Mouse (Mus musculus) forebrain, embryonic 10.5 days (tissue): ENCODE measurements around the gene Pgls. TPM values are rescaled to one million over a fixed set of nuclear protein-coding genes. Genes with fewer than 3 reads are reported as not detected.
A peak's percentile ranks its signal among the peaks of the same experiment; 100 is the strongest.

Experiments
- DNase-seq: peaks from one replicate; pipeline ENCODE4 v3.0.0-alpha.2; 2017; ENCODE audit warnings: low spot score; ENCODE audit errors: extremely low spot score
- H3K27ac ChIP-seq: fragments of 300-500 bp; sonication (generic); 2 replicates; pipeline ENCODE4 v1.5.1; 2016; ENCODE audit warnings: mild to moderate bottlenecking
- H3K27me3 ChIP-seq: fragments of 300-500 bp; sonication (generic); 2 replicates; pipeline ENCODE4 v1.6.1; 2016; ENCODE audit warnings: mild to moderate bottlenecking; ENCODE audit not compliant: poor library complexity, severe bottlenecking
- H3K36me3 ChIP-seq: fragments of 300-500 bp; sonication (generic); replicated peaks from 2 replicates; pipeline ENCODE4 v1.6.1; 2016; ENCODE audit warnings: mild to moderate bottlenecking, moderate library complexity
- H3K4me1 ChIP-seq: fragments of 300-500 bp; sonication (generic); 2 replicates; pipeline ENCODE4 v1.6.1; 2016
- H3K4me3 ChIP-seq: fragments of 300-500 bp; sonication (generic); 2 replicates; pipeline ENCODE4 v1.5.1; 2016; ENCODE audit warnings: mild to moderate bottlenecking, moderate library complexity
- H3K9me3 ChIP-seq: fragments of 300-500 bp; sonication (generic); 2 replicates; pipeline ENCODE4 v1.6.1; 2016; ENCODE audit warnings: mild to moderate bottlenecking, moderate library complexity
- WGBS: fragments of 180-500 bp; shearing (Covaris S2); methylation state at CpG from one replicate; pipeline ENCODE4 v1.1.7; 2016; 5-methylcytosine and 5-hydroxymethylcytosine counted together
- polyA plus RNA-seq: library from polyadenylated mRNA; unstranded; fragments of >200 nt; fragmentation: Nextera tagmentation; extraction: Ambion mirVana; gene quantifications from 2 replicates; pipeline ENCODE4 v1.2.1, GENCODE M21; 2016

The Pgls gene
- polyA plus RNA-seq, result 262 and 266 TPM in 2 replicates

DNA sequence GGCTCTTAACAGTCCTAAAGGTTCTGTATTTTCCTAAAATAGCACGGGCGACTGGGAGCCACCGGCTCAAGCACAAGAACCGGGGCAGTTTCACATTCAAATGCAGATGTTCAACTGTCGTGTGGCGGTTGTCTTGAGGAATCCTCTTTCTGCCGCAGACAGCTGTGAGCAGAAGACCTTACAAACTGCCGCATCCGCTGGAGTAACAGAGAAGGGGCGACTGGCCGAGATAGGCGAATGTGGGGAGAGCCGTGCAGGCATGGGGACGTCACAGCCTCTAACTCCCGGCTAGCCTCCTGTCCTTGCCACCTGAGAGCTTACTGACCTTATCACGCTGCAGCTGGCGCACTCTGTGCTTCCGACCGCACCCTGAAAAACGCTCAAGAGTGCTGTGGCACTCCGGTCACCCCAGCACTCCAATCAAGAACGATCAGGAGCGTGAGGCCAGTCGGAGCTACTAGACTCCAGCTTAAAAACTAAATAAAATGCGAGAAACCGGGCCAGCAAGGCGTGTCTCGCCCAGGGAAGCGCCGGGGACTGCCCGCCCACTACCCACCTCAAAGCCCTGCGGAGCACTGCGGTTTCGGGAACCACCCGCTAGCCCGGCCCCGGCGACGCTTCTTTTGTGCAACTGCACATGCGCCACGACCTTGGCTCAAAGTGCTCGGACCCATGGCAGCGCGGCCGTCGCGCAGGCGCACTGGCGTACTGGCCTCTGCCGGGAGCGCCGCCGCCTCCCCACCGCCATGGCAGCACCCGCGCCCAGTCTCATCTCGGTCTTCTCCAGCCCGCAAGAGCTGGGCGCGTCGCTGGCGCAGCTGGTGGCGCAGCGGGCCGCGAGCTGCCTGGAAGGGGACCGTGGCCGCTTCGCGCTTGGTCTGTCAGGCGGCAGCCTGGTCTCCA lies at the start of gene Pgls:
TSS of gene Pgls (plus strand) at position 706 of the 903 bp plus-strand sequence.
- WGBS, result under 1% methylated on average over 71 of the region's 71 CpGs
- Histone ChIP-seq H3K4me3 (peak within 1 kb of the TSS; percentile 80), H3K9me3 (no peaks in the 10 kb centered on the region), H3K36me3 (peaks cover 22% of the 10 kb centered on the region), H3K27me3 (peaks cover 15% of the 10 kb centered on the region), H3K27ac (peak within 1 kb of the TSS; percentile 95), H3K4me1 (peaks cover 49% of the 10 kb centered on the region)
- DNase-seq, result peak; percentile 94

DNA sequence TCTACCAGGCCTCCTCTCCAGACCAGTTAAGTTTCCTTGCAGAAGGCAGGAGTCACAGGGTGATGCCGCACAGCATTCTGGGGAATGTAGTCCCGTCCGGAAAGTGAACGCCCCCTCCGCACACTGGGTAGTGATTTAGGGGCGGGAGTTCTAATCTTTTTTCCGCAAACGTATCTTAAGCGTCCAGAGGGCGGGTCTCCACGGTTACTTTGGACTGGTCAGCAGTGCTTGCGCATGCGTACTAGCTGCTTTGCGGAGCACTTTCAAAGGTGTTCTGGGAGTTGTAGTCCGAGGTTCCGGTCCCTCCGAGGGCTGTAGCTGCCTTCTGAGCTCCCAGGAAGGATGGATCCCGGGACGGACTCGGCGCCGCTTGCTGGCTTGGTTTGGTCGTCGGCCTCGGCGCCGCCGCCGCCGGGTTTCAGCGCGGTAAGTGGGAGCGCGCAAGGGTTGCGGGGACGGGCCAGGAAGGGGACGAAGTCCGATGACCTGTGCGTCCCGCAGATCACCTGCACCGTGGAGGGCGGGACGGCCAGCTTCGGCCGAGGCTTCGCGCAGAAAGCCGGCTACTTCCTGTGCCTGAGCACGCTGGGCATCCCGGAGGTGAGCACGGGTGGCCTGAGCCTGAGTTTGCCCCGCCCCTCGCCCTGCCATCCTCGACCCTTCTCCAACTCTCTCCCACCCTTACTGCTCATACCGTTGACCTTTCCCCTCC lies 49.2 kb upstream of the Pgls start, which contains the start of gene Mvb12a:
TSS of gene Mvb12a (plus strand) at position 291 of the 712 bp plus-strand sequence.
- H3K27ac ChIP-seq, result peak within 1 kb of the TSS; percentile 86

DNA sequence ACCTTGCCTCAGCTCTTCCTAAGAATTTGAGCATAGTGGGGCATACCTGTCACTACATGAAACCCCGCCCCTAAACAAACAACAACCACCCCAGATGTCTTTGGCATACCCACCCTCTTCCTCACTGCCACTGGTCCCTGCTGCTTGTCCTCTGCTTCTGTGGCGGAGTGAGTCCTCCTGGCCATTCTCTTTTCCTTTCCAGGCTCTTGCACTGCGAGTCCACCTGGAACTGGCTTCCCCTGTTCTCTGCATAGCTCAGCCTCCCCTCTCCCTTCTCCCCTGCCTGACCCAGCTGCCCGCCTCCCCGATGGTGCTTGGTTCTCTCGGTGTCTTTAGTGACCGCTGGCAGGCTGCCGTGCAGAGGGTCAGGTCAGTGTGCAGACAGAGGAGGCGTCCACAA lies 48.2 kb upstream of the Pgls start:
- Histone ChIP-seq H3K4me1 (peaks cover 13% of the 10 kb centered on the region), H3K36me3 (peaks cover 36% of the 10 kb centered on the region), H3K4me3 (peak overlapping the region; percentile 87), H3K27ac (no peak overlapping the region), H3K9me3 (no peaks in the 10 kb centered on the region), H3K27me3 (no peaks in the 10 kb centered on the region; the same call in none of the 2 replicates)
- DNase-seq, result no peak
- 89% methylated on average over 9 of the region's 9 CpGs for WGBS

More for the DNA sequence above, 49.2 kb upstream of the Pgls start, which contains the start of gene Mvb12a:
- Histone ChIP-seq H3K4me1 (peaks cover 15% of the 10 kb centered on the region), H3K4me3 (peak within 1 kb of the TSS; percentile 87), H3K9me3 (no peaks in the 10 kb centered on the region), H3K36me3 (peaks cover 27% of the 10 kb centered on the region), H3K27me3 (peaks cover 9% of the 10 kb centered on the region)
- WGBS, result under 1% methylated on average over 55 of the region's 55 CpGs
- peak; percentile 96 for DNase-seq

DNA sequence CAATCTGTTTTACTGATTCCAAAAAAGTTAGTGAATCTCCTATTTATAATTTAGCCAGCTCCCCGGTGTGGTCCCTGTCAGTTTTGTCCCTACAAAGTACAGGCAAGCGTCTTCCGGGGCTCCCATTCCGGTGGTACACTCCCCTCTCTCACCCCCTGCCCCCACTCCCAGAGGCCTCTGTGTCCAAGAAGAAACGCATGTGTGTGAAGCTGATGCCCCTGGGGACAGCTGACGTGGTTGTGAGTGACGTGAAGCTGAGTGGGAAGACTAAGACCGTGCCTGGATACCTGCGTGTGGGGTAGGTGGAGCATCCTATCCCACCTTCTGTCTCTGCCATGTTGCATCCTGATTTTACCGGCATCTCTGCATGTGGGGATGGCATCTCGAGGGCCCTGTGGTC lies 46.9 kb upstream of the Pgls start:
- H3K36me3 ChIP-seq, result peaks cover 38% of the 10 kb centered on the region
- 93% methylated on average over 11 of the region's 11 CpGs for WGBS
- peaks cover 13% of the 10 kb centered on the region for H3K4me1 ChIP-seq
- no peaks in the 10 kb centered on the region for H3K9me3 ChIP-seq
- no peaks in the 10 kb centered on the region for H3K27me3 ChIP-seq
- no peak for DNase-seq
- no peak overlapping the region for H3K27ac ChIP-seq
- no peak overlapping the region for H3K4me3 ChIP-seq

- Histone ChIP-seq H3K27ac (no peak overlapping the region), H3K4me1 (peaks cover 13% of the 10 kb centered on the region)
- WGBS, result 92% methylated on average over 7 of the region's 7 CpGs
Measured at GRCm38 (mm10) chr8:71547590-71547989, 44.4 kb upstream of the Pgls start.

DNA sequence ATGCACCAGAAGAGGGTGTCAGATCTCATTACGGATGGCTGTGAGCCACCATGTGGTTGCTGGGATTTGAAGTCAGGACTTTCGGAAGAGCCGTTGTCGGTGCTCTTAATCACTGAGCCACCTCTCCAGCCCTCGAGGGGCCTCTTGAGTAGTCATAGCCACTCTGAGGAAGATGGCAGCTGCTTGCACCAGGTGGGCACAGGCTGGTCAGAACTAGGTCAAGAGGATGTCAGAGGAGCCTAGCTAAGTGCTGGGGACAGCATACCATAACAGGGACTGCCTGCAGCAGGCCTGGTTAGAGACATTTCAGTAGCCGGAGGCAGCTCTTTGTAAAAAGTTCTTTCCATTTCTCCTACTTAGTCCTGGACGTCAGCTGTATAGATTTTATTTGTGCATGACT lies 41.2 kb upstream of the Pgls start:
- WGBS, result 72% methylated on average over 7 of the region's 7 CpGs
- H3K27ac ChIP-seq, result no peak overlapping the region
- no peaks in the 10 kb centered on the region for H3K9me3 ChIP-seq
- no peak overlapping the region for H3K4me3 ChIP-seq
- H3K36me3 ChIP-seq, result peaks cover 29% of the 10 kb centered on the region
- no peaks in the 10 kb centered on the region; the same call in 1 of the 2 replicates for H3K4me1 ChIP-seq
- no peak for DNase-seq
- H3K27me3 ChIP-seq, result peaks cover 14% of the 10 kb centered on the region

More at GRCm38 (mm10) chr8:71547590-71547989, 44.4 kb upstream of the Pgls start:
- Histone ChIP-seq H3K27me3 (no peaks in the 10 kb centered on the region), H3K9me3 (no peaks in the 10 kb centered on the region), H3K36me3 (peaks cover 38% of the 10 kb centered on the region), H3K4me3 (no peak overlapping the region)
- no peak for DNase-seq

DNA sequence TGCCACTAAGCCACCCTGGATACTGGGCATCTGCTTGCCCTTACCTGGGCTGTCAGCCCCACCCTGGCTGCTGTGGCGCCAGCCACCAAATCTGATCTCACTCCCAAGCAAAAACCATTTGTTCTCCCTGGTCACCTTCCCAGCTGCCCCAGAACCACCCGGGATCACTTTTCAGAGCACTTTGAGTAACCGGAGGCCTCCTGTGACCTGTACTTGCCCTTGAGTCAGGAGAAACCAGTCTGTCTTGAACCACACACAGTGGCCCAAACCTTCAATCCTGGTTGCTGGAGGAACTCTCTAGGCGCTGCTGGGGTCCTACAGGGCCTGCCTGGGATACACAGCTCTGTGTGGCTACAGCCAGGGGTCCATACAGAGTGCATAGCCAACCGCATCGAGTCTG lies 39.2 kb upstream of the Pgls start:
- Histone ChIP-seq H3K27me3 (peaks cover 34% of the 10 kb centered on the region), H3K27ac (no peak overlapping the region), H3K36me3 (peaks cover 10% of the 10 kb centered on the region), H3K4me3 (no peak overlapping the region), H3K4me1 (no peaks in the 10 kb centered on the region; the same call in 1 of the 2 replicates), H3K9me3 (no peaks in the 10 kb centered on the region)
- 70% methylated on average over 6 of the region's 6 CpGs for WGBS
- no peak for DNase-seq

DNA sequence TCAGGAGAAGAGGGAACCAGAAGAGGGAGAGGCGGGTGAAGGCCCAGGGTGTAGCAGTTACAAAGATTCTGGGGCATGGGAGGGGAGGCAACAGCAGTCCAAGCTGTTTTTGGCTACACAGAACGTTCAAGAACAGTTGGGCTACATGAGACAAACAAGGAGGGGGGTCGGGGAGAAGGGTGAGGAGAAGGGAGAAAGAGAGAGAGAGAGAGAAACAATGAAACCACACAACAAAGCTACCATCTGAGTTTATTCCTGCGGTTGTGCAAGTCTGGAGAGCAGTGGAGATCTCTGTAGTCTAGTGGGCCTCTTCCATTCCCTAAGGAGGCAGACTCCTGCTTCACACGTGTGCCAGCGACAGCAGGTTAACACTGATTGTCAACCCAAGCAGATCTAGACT lies 38.0 kb upstream of the Pgls start:
- Histone ChIP-seq H3K27ac (no peak overlapping the region), H3K9me3 (no peaks in the 10 kb centered on the region), H3K27me3 (peaks cover 46% of the 10 kb centered on the region), H3K4me3 (no peak overlapping the region), H3K36me3 (no peaks in the 10 kb centered on the region), H3K4me1 (peaks cover 11% of the 10 kb centered on the region)
- 73% methylated on average over 6 of the region's 6 CpGs for WGBS
- no peak for DNase-seq

- H3K4me3 ChIP-seq, result no peak overlapping the region
- no peak overlapping the region for H3K27ac ChIP-seq
- H3K27me3 ChIP-seq, result peaks cover 53% of the 10 kb centered on the region
- DNase-seq, result no peak
- no peaks in the 10 kb centered on the region for H3K36me3 ChIP-seq
- no peaks in the 10 kb centered on the region for H3K9me3 ChIP-seq
- WGBS, result 92% methylated on average over 2 of the region's 2 CpGs
- H3K4me1 ChIP-seq, result peaks cover 14% of the 10 kb centered on the region
Measured at GRCm38 (mm10) chr8:71554644-71555043, 37.3 kb upstream of the Pgls start.

GRCm38 (mm10) chr8:71558071-71558957 lies 33.7 kb upstream of the Pgls start, which contains the start of gene Tmem221:
Gene Tmem221, minus strand, starts transcription at chr8:71558871.
- Histone ChIP-seq H3K4me1 (peaks cover 22% of the 10 kb centered on the region), H3K27me3 (peaks cover 89% of the 10 kb centered on the region), H3K27ac (peak within 1 kb of the TSS; percentile 51), H3K36me3 (no peaks in the 10 kb centered on the region), H3K9me3 (no peaks in the 10 kb centered on the region), H3K4me3 (peak within 1 kb of the TSS; percentile 54)
- peak; percentile 26 for DNase-seq
- WGBS, result 5% methylated on average over 70 of the region's 70 CpGs

DNA sequence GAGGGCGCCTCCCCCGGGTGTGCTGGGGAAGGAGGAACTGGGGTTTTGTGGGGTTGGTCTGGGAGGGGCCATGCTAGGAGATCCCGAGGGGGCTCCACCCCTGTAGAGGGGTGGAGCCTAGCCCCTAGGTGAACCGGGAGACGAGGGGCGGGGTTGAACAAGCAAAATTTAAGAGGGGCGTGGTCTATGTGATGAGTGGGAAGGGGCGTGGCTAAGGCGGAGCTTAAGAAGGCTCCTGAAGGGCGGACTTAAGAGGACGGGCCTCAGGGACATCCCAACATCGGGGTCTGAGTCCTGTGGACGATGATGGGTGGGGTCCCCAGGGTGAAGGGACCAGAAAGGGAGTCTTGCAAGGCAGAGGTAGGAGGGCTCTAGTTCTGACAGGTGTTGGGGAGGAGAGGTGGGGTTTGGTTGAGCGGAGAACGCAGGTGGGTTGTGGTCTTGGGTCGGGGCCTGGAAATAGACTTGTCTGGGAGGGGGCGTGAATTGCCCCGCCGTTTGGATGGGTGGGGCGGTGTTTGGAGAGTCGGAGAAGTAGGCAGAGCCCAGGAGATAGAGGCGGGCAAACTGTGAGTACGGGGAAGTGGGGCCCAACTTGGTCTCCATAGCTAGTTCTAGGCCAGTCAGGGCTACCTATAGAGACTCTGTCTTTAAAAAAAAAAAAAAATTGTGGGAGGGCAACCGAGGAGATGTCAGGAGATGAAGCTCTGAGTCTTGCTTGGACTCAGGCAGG lies 32.9 kb upstream of the Pgls start:
- Histone ChIP-seq H3K4me1 (peaks cover 22% of the 10 kb centered on the region), H3K4me3 (peak overlapping the region; percentile 54), H3K36me3 (no peaks in the 10 kb centered on the region), H3K27me3 (peaks cover 97% of the 10 kb centered on the region), H3K27ac (no peak overlapping the region), H3K9me3 (peaks cover 3% of the 10 kb centered on the region; the same call in 1 of the 2 replicates)
- WGBS, result 3% methylated on average over 24 of the region's 24 CpGs
- peak; percentile 56 for DNase-seq
